Mouse (Mus musculus) 416B (cell line): ENCODE results near the gene Kcnv2.

Experiments used
- DNase-seq: peaks from one replicate; pipeline ENCODE4 v3.0.0; 2011; ENCODE audit warnings: low read depth

The Kcnv2 gene

GRCm38 (mm10) chr19:27322281-27322680 is at the start of gene Kcnv2:
TSS of gene Kcnv2 (plus strand) at chr19:27322588.
- DNase-seq = no peak

GRCm38 (mm10) chr19:27273385-27273784 is 49.0 kb upstream of the Kcnv2 start:
- no peak for DNase-seq

- peak; percentile 2 for DNase-seq
These were observed 48.0 kb upstream of the Kcnv2 start for GRCm38 (mm10) chr19:27274382-27274781.

GRCm38 (mm10) chr19:27279174-27279573 is 43.2 kb upstream of the Kcnv2 start:
- no peak for DNase-seq

GRCm38 (mm10) chr19:27310039-27310438 is 12.3 kb upstream of the Kcnv2 start:
- DNase-seq = no peak

- no peak for DNase-seq
These were observed 11.1 kb upstream of the Kcnv2 start for GRCm38 (mm10) chr19:27311311-27311710.

- no peak for DNase-seq
These were observed 9.9 kb upstream of the Kcnv2 start for GRCm38 (mm10) chr19:27312266-27313079.

- DNase-seq = no peak
These were observed 9.3 kb upstream of the Kcnv2 start for GRCm38 (mm10) chr19:27313080-27313413.

GRCm38 (mm10) chr19:27316313-27317258 is 5.8 kb upstream of the Kcnv2 start:
- peak; percentile 21 for DNase-seq

- DNase-seq = no peak
These were observed 5.1 kb upstream of the Kcnv2 start for GRCm38 (mm10) chr19:27317337-27317736.

- no peak for DNase-seq
These were observed 681 bp downstream of the Kcnv2 start for GRCm38 (mm10) chr19:27322911-27323627.

GRCm38 (mm10) chr19:27325558-27325957 is 3.2 kb downstream of the Kcnv2 start:
- no peak for DNase-seq

GRCm38 (mm10) chr19:27327569-27327968 is 5.2 kb downstream of the Kcnv2 start:
- no peak for DNase-seq

GRCm38 (mm10) chr19:27328166-27328565 is 5.8 kb downstream of the Kcnv2 start:
- no peak for DNase-seq

- DNase-seq = peak; percentile 49
These were observed 6.3 kb downstream of the Kcnv2 start for GRCm38 (mm10) chr19:27328644-27329043.

- DNase-seq = peak; percentile 62
These were observed 9.9 kb downstream of the Kcnv2 start for GRCm38 (mm10) chr19:27332207-27332794.

GRCm38 (mm10) chr19:27336126-27336917 is 13.9 kb downstream of the Kcnv2 start:
- no peak for DNase-seq

- DNase-seq = no peak
These were observed 24.1 kb downstream of the Kcnv2 start for GRCm38 (mm10) chr19:27346501-27346900.

- no peak for DNase-seq
These were observed 29.3 kb downstream of the Kcnv2 start for GRCm38 (mm10) chr19:27351700-27352099.

- DNase-seq = no peak
These were observed 38.0 kb downstream of the Kcnv2 start for GRCm38 (mm10) chr19:27360381-27360780.

GRCm38 (mm10) chr19:27363891-27364290 is 41.5 kb downstream of the Kcnv2 start:
- DNase-seq = no peak
